Mouse (Mus musculus) cerebellum, postnatal 14 days (tissue): ENCODE results near the gene Olfr599.
"Not testable (repeated sequence)": the region's sequence is repeated elsewhere in the genome, so short reads cannot be mapped to it uniquely, and the experiment has no call there.

Source experiments
- DNase-seq, 2 experiments: peaks; one replicate each; pipeline ENCODE4 v3.0.0; 2021; ENCODE audit warnings: mixed read lengths in 2 of 2

Olfr599 gene

GRCm38 (mm10) chr7:103335617-103336016, at the start of gene Olfr599:
Gene Olfr599 (plus strand): TSS chr7:103335917.
- no peak for DNase-seq

GRCm38 (mm10) chr7:103305348-103305747, 30.4 kb upstream of the Olfr599 start, which contains the start of gene Olfr596:
Gene Olfr596 (plus strand): TSS chr7:103305648.
- DNase-seq, result not testable (repeated sequence)

GRCm38 (mm10) chr7:103316015-103316414, 19.7 kb upstream of the Olfr599 start, which contains the start of gene Olfr597:
Gene Olfr597 (plus strand): TSS chr7:103316315.
- not testable (repeated sequence) for DNase-seq

- DNase-seq, result no peak
These were observed 12.4 kb upstream of the Olfr599 start, which contains the start of gene Olfr598 for GRCm38 (mm10) chr7:103323268-103323667. Gene Olfr598 (plus strand): TSS chr7:103323568.

GRCm38 (mm10) chr7:103349569-103349968, 13.9 kb downstream of the Olfr599 start, which contains the start of gene Olfr600:
Gene Olfr600 (minus strand): TSS chr7:103349669.
- no peak for DNase-seq

GRCm38 (mm10) chr7:103362555-103362954, 26.8 kb downstream of the Olfr599 start, which contains the start of gene Olfr601:
Gene Olfr601 (minus strand): TSS chr7:103362655.
- DNase-seq, result no peak

- no peak for DNase-seq
These were observed 50.4 kb downstream of the Olfr599 start, which contains the start of gene Olfr603 for GRCm38 (mm10) chr7:103386077-103386476. Gene Olfr603 (minus strand): TSS chr7:103386177.
